Mouse (Mus musculus) myocyte (in vitro differentiated cells): Measurements from ENCODE around the gene Btbd35f15. TPM values are rescaled to one million over a fixed set of nuclear protein-coding genes. Genes with fewer than 3 reads are reported as not detected.
"Not testable (repeated sequence)": the region's sequence is repeated elsewhere in the genome, so short reads cannot be mapped to it uniquely, and the experiment has no call there.

Source experiments
- H3K27me3 ChIP-seq: one replicate; pipeline ENCODE4 v1.6.1; 2011; ENCODE audit not compliant: control insufficient read depth, insufficient read depth, insufficient read length
- H3K36me3 ChIP-seq: one replicate; pipeline ENCODE4 v1.6.1; 2011; ENCODE audit not compliant: control insufficient read depth, insufficient read depth
- H3K4me2 ChIP-seq: one replicate; pipeline ENCODE4 v1.6.1; 2011; ENCODE audit warnings: low read depth, control low read depth
- H3K4me3 ChIP-seq: one replicate; pipeline ENCODE4 v1.5.1; 2011; ENCODE audit warnings: mild to moderate bottlenecking, control low read depth, moderate library complexity
- H3K79me2 ChIP-seq: one replicate; pipeline ENCODE4 v1.6.1; 2011; ENCODE audit not compliant: control insufficient read depth, insufficient read depth
- H3ac ChIP-seq: one replicate; pipeline ENCODE4 v1.6.1; 2011; ENCODE audit not compliant: control insufficient read depth, insufficient read length
- polyA plus RNA-seq: library from polyadenylated mRNA; unstranded; fragments of >200 nt; fragmentation: generic; extraction: Trizol; gene quantifications from one replicate; pipeline ENCODE4 v1.2.1, GENCODE M21; 2012; ENCODE audit warnings: missing spikeins

Gene Btbd35f15
- not detected for polyA plus RNA-seq

GRCm38 (mm10) chrX:33577214-33577613, at the start of gene Btbd35f15:
Gene Btbd35f15 (minus strand): TSS chrX:33577314.
- not testable (repeated sequence) for H3K79me2 ChIP-seq, H3K36me3 ChIP-seq, H3K4me3 ChIP-seq, H3ac ChIP-seq, H3K27me3 ChIP-seq, H3K4me2 ChIP-seq

Other genes starting within 250 kb of the Btbd35f15 start
- gene Btbd35f13, start 79.9 kb upstream of the Btbd35f15 start, polyA plus RNA-seq: not detected
- not detected for gene Btbd35f14, start 125.0 kb upstream of the Btbd35f15 start, polyA plus RNA-seq